Mouse (Mus musculus): ENCODE measurements at regions not wholly inside any gene's neighbourhood (a gene's known extent, or its start where the extent isn't known, plus 50 kb on each side); places are given as distances from the start of the nearest gene placed in this dataset.

DNA sequence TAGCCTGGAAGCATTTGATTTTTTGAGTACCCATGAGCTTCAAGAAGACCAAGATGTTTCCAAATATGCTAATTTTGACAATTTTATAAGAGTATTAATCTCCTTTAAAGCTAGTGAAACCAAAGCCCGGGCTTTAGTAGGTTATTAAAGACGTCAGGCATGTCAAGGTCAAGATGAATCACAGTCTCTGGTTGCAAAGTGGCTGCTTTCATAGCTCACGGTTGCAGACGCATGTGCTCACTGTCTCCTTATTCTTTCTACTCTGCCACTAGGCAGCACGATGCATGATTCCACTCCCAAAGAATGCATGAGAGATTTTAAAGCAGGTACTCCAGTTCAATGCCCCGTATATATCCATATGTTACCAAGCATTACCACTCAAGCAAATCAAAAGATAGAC lies 86.4 kb upstream of the Jade1 start:
- no peak for TF ChIP-seq POLR2A (IDR thresholded peaks at IDR 0.05; ENCODE audit: low read depth, low read length)
- TF ChIP-seq CTCF (IDR thresholded peaks at IDR 0.05; ENCODE audit: extremely low read depth, insufficient read length, insufficient replicate concordance, low read depth, low read length), result no peak
